Mouse (Mus musculus): ENCODE measurements around the gene Hapln4. TPM values are rescaled to one million over a fixed set of nuclear protein-coding genes. Genes with fewer than 3 reads are reported as not detected.
"Not testable (repeated sequence)": the region's sequence is repeated elsewhere in the genome, so short reads cannot be mapped to it uniquely, and the experiment has no call there.

Hapln4 gene
- polyA plus RNA-seq (2012; rRNA removed) = 0.53 and 2.5 TPM in 2 replicates

DNA sequence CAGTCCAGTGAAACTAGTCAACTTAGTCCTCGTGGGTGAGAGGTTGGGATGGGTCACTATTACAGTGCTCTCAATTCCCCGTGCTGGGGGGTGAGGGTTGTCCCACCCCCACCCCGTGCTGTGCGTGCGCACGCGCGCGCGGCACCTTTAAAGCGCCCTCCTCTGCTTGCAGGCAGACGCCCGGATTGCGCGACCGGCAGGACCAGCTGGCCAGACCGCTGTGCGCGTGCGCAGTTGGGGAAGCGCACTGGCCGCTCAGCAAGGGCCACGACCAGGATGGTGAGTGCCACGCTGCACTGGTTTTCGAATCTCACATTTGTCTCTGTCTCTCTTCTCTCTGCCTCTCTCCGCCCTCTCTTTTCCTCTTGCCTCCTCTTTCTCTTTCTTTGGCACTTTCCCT lies at the start of gene Hapln4:
Gene Hapln4 (plus strand): TSS at position 173 of the 400 bp plus-strand sequence.
- 1% methylated on average over 26 of the region's 26 CpGs for WGBS

DNA sequence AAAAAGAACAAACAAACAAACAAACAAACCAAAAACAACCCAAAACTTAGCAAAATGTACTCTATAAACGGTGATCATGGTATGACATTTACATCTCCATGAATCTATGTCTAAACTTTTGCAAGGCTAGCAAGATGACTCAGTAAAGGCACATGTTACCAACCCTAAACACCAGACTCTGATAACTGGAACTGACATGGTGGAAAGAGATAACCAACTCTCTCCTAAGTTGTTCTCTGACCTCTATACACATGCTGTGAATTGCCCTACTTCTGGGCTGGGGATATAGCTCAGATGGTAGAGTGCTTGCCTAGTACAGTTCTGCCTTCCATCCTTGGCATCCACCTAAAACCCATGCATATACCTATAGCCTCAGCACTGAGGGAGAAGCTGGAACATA lies 45.3 kb upstream of the Hapln4 start:
- Histone ChIP-seq H3K4me3 (ENCODE audit: low read depth, low read length) (no peak overlapping the region), H3K27me3 (ENCODE audit: control insufficient read depth, insufficient read depth, low read length) (no peaks in the 10 kb centered on the region)
- no peak for TF ChIP-seq CTCF (IDR thresholded peaks at IDR 0.05; ENCODE audit: extremely low read depth, insufficient read length, insufficient replicate concordance, low read depth, low read length)
- no peak for TF ChIP-seq POLR2A (IDR thresholded peaks at IDR 0.05; ENCODE audit: low read depth, low read length)

More for the DNA sequence above, at the start of gene Hapln4:
- Histone ChIP-seq H3K4me3 (ENCODE audit: low read depth, low read length) (peak within 1 kb of the TSS; percentile 61), H3K4me1 (ENCODE audit: control insufficient read depth, insufficient read depth, insufficient read length, low read length) (peaks cover 20% of the 10 kb centered on the region), H3K27ac (ENCODE audit: insufficient read depth, low read depth, low read length) (no peak within 1 kb of the TSS), H3K27me3 (ENCODE audit: control insufficient read depth, insufficient read depth, low read length) (peaks cover 36% of the 10 kb centered on the region), H3K36me3 (ENCODE audit: control insufficient read depth, insufficient read depth, low read length) (peaks cover 16% of the 10 kb centered on the region)
- TF ChIP-seq CTCF (IDR thresholded peaks at IDR 0.05; ENCODE audit: extremely low read depth, insufficient read length, insufficient replicate concordance, low read depth, low read length) = no peak
- TF ChIP-seq POLR2A (IDR thresholded peaks at IDR 0.05; ENCODE audit: low read depth, low read length) = no peak

GRCm38 (mm10) chr8:70041885-70042546 lies 41.2 kb upstream of the Hapln4 start:
- Histone ChIP-seq H3K36me3 (ENCODE audit: control insufficient read depth, insufficient read depth, low read length) (peaks cover 2% of the 10 kb centered on the region; the same call in 1 of the 2 replicates), H3K4me1 (ENCODE audit: control insufficient read depth, insufficient read depth, insufficient read length, low read length) (peaks cover 9% of the 10 kb centered on the region; the same call in 1 of the 2 replicates), H3K4me3 (ENCODE audit: low read depth, low read length) (peak overlapping the region; percentile 88), H3K27ac (ENCODE audit: insufficient read depth, low read depth, low read length) (peak overlapping the region; percentile 51), H3K27me3 (ENCODE audit: control insufficient read depth, insufficient read depth, low read length) (no peaks in the 10 kb centered on the region)
- WGBS = under 1% methylated on average over 47 of the region's 47 CpGs
- TF ChIP-seq CTCF (IDR thresholded peaks at IDR 0.05; ENCODE audit: extremely low read depth, insufficient read length, insufficient replicate concordance, low read depth, low read length) (no peak), POLR2A (IDR thresholded peaks at IDR 0.05; ENCODE audit: low read depth, low read length) (no peak)

More for the DNA sequence above, 45.3 kb upstream of the Hapln4 start:
- peaks cover 6% of the 10 kb centered on the region; the same call in 1 of the 2 replicates for H3K4me1 ChIP-seq (ENCODE audit: control insufficient read depth, insufficient read depth, insufficient read length, low read length)
- WGBS = 79% methylated on average over 1 of the region's 1 CpGs
- no peak overlapping the region for H3K27ac ChIP-seq (ENCODE audit: insufficient read depth, low read depth, low read length)
- H3K36me3 ChIP-seq (ENCODE audit: control insufficient read depth, insufficient read depth, low read length) = peaks cover 2% of the 10 kb centered on the region

GRCm38 (mm10) chr8:70042583-70043455 lies 40.4 kb upstream of the Hapln4 start, which contains the start of the genes Mau2 and Sugp1:
Gene Mau2, minus strand, starts transcription at chr8:70042734.
Gene Sugp1, plus strand, starts transcription at chr8:70042813.
- under 1% methylated on average over 65 of the region's 65 CpGs for WGBS
- Histone ChIP-seq H3K4me1 (ENCODE audit: control insufficient read depth, insufficient read depth, insufficient read length, low read length) (peaks cover 9% of the 10 kb centered on the region; the same call in 1 of the 2 replicates), H3K4me3 (ENCODE audit: low read depth, low read length) (peak within 1 kb of the TSS; percentile 88), H3K27ac (ENCODE audit: insufficient read depth, low read depth, low read length) (peak within 1 kb of the TSS; percentile 84), H3K27me3 (ENCODE audit: control insufficient read depth, insufficient read depth, low read length) (no peaks in the 10 kb centered on the region), H3K36me3 (ENCODE audit: control insufficient read depth, insufficient read depth, low read length) (peaks cover 2% of the 10 kb centered on the region; the same call in 1 of the 2 replicates)
- TF ChIP-seq CTCF (IDR thresholded peaks at IDR 0.05; ENCODE audit: extremely low read depth, insufficient read length, insufficient replicate concordance, low read depth, low read length) (peak; percentile 13; the same call in 1 of the 2 replicates), POLR2A (IDR thresholded peaks at IDR 0.05; ENCODE audit: low read depth, low read length) (peak; percentile 90)

DNA sequence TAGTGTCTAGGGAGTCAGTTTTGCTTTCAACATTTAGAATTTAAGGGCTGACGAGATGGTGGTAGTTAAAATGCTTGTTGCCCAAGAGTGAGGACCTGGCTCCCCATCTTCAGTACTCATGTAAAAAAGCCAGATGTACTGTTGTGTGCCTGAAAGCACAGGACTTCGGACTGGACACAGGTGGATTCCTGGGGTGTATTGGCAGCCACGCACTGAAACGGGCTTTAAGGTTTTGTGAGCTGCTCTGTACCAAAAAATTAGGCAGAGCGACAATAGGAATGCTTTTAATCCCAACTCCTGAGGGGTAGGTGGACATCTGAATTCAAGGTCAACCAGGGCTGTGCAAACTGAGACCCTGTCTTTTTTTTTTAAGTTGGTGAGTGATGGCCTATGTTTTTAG lies 39.3 kb upstream of the Hapln4 start:
- no peak for TF ChIP-seq POLR2A (IDR thresholded peaks at IDR 0.05; ENCODE audit: low read depth, low read length)
- no peak for TF ChIP-seq CTCF (IDR thresholded peaks at IDR 0.05; ENCODE audit: extremely low read depth, insufficient read length, insufficient replicate concordance, low read depth, low read length)
- 57% methylated on average over 5 of the region's 5 CpGs for WGBS
- Histone ChIP-seq H3K27ac (ENCODE audit: insufficient read depth, low read depth, low read length) (no peak overlapping the region), H3K27me3 (ENCODE audit: control insufficient read depth, insufficient read depth, low read length) (no peaks in the 10 kb centered on the region), H3K4me3 (ENCODE audit: low read depth, low read length) (no peak overlapping the region), H3K36me3 (ENCODE audit: control insufficient read depth, insufficient read depth, low read length) (peaks cover 7% of the 10 kb centered on the region; the same call in 1 of the 2 replicates), H3K4me1 (ENCODE audit: control insufficient read depth, insufficient read depth, insufficient read length, low read length) (peaks cover 9% of the 10 kb centered on the region; the same call in 1 of the 2 replicates)

GRCm38 (mm10) chr8:70049662-70050061 lies 33.6 kb upstream of the Hapln4 start:
- H3K36me3 ChIP-seq (ENCODE audit: control insufficient read depth, insufficient read depth, low read length) = peaks cover 38% of the 10 kb centered on the region
- H3K4me1 ChIP-seq (ENCODE audit: control insufficient read depth, insufficient read depth, insufficient read length, low read length) = no peaks in the 10 kb centered on the region
- no peak overlapping the region for H3K27ac ChIP-seq (ENCODE audit: insufficient read depth, low read depth, low read length)
- H3K4me3 ChIP-seq (ENCODE audit: low read depth, low read length) = no peak overlapping the region
- H3K27me3 ChIP-seq (ENCODE audit: control insufficient read depth, insufficient read depth, low read length) = no peaks in the 10 kb centered on the region
- TF ChIP-seq POLR2A (IDR thresholded peaks at IDR 0.05; ENCODE audit: low read depth, low read length) (no peak), CTCF (IDR thresholded peaks at IDR 0.05; ENCODE audit: extremely low read depth, insufficient read length, insufficient replicate concordance, low read depth, low read length) (no peak)

DNA sequence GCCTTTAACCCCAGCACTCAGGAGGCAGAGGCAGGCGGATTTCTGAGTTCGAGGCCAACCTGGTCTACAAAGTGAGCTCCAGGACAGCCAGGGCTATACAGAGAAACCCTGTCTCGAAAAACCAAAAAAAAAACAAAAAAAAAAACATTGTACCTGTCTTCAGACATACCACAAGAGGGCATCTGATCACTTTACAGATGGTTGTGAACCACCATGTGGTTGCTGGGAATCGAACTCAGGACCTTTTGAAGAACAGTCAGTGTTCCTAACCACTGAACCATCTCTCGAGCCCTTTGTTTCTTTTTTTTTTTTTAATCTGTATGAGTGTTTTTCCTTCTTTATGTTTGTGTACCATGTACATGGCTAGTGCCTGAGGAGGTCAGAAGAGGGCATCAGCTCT lies 32.8 kb upstream of the Hapln4 start:
- not testable (repeated sequence) for H3K27ac ChIP-seq (ENCODE audit: insufficient read depth, low read depth, low read length); H3K27me3 ChIP-seq (ENCODE audit: control insufficient read depth, insufficient read depth, low read length); H3K4me3 ChIP-seq (ENCODE audit: low read depth, low read length); H3K4me1 ChIP-seq (ENCODE audit: control insufficient read depth, insufficient read depth, insufficient read length, low read length)
- WGBS = 92% methylated on average over 5 of the region's 5 CpGs
- peaks cover 45% of the 10 kb centered on the region for H3K36me3 ChIP-seq (ENCODE audit: control insufficient read depth, insufficient read depth, low read length)

Measured in small intestine, adult 2 months (tissue).